Mouse (Mus musculus) thymus, postnatal 10 days (tissue): ENCODE measurements around the gene Bcan.

Experiments used
- DNase-seq, 2 experiments: peaks; one replicate each; pipeline ENCODE4 v3.0.0; 2021; ENCODE audit warnings: low spot score in 2 of 2

Gene Bcan

DNA sequence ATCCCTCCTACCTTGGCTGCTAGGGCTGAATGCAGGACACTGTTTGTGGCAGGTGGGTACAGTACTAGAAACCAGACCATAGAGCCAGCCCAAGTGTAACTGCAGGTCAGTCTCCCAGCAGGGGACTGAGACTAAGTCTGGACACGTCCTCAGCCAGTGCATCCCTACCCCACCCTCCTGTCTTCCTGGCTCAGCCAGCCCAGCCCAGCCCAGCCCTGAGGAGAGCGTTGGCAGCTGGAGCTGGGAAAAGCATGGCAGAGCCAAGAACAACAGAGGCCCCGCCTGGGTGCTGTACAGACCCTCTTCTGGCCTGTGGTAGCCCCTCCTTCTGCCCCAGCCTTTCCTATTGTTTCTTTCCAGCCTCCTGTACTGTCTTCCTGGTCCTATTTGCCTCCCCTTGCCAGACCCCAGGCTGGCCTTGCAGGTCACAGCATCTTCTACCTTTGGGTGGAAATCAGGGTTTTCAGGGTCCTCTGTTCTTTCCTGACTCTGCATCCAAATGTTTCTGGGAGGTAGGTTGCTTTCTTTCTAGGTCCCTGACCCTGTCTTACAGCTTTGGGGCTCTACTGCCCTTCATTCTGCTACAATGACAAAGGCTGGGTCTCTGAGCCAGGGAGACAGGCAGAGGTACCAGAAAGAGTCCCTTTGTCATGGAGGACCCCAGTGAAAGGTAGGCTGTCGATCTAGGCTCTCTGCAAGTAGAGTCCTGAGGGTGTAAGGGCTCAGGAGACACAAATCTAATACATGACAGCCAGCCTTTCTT is 55.0 kb downstream of the Bcan start:
- no peak for DNase-seq

- DNase-seq: no peak
Observed at GRCm38 (mm10) chr3:87943586-87943985, 56.4 kb downstream of the Bcan start.

DNA sequence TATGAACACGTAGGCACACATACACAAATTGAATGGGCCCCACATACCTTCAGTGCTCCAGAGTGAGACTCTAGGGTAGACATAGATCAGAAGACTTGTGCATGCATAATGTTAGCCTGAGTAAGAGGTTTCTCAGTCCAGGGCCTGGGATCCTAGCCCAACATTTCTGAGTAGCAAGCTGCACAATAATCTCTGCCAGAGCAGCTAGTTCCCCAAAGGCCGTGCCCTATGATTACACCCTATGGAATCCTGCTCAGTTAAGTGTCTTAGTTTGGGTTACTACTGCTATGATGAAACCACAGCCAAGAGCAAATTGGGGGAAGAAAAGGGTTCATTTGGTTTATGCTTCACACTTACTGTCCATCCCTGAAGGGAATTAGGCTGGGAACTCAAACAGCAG is 57.6 kb downstream of the Bcan start:
- no peak for DNase-seq

GRCm38 (mm10) chr3:87940611-87941010 is 59.4 kb downstream of the Bcan start:
- DNase-seq: no peak
